Mouse (Mus musculus) midbrain, embryonic 13.5 days (tissue): ENCODE results near the gene Dnajc19. TPM values are rescaled to one million over a fixed set of nuclear protein-coding genes. Genes with fewer than 3 reads are reported as not detected.
A peak's percentile ranks its signal among the peaks of the same experiment; 100 is the strongest.

Experiments
- ATAC-seq: fragments of 200-750 bp; cut with Nextera tagmentation; 2 replicates; pipeline ENCODE4 v1.8.0; 2017; ENCODE audit warnings: mild to moderate bottlenecking, moderate TSS enrichment, moderate library complexity
- H3K27ac ChIP-seq: fragments of 300-500 bp; sonication (generic); 2 replicates; pipeline ENCODE4 v1.5.1; 2015; ENCODE audit warnings: inconsistent platforms, mild to moderate bottlenecking, moderate library complexity
- H3K27me3 ChIP-seq: fragments of 300-500 bp; sonication (generic); 2 replicates; pipeline ENCODE4 v1.6.1; 2015; ENCODE audit warnings: mild to moderate bottlenecking, inconsistent platforms
- H3K36me3 ChIP-seq: fragments of 300-500 bp; sonication (generic); 2 replicates; pipeline ENCODE4 v1.6.1; 2015; ENCODE audit warnings: mild to moderate bottlenecking, inconsistent platforms
- H3K4me1 ChIP-seq: fragments of 300-500 bp; sonication (generic); replicated peaks from 2 replicates; pipeline ENCODE4 v1.6.1; 2015; ENCODE audit warnings: inconsistent platforms
- H3K4me2 ChIP-seq: fragments of 300-500 bp; sonication (generic); replicated peaks from 2 replicates; pipeline ENCODE4 v1.6.1; 2015; ENCODE audit warnings: moderate library complexity, mild to moderate bottlenecking, inconsistent platforms
- H3K4me3 ChIP-seq: fragments of 300-500 bp; sonication (generic); replicated peaks from 2 replicates; pipeline ENCODE4 v1.5.1; 2015; ENCODE audit warnings: mild to moderate bottlenecking, inconsistent platforms
- H3K9ac ChIP-seq: fragments of 300-500 bp; sonication (generic); replicated peaks from 2 replicates; pipeline ENCODE4 v1.6.1; 2015; ENCODE audit warnings: mild to moderate bottlenecking, inconsistent platforms
- H3K9me3 ChIP-seq: fragments of 300-500 bp; sonication (generic); 2 replicates; pipeline ENCODE4 v1.6.1; 2016; ENCODE audit warnings: mild to moderate bottlenecking, inconsistent platforms
- WGBS: fragments of 180-500 bp; shearing (Covaris S2); methylation state at CpG from one replicate; pipeline ENCODE4 v1.1.7; 2015; 5-methylcytosine and 5-hydroxymethylcytosine counted together
- polyA plus RNA-seq: library from polyadenylated mRNA; unstranded; fragments of >200 nt; fragmentation: Nextera tagmentation; extraction: Ambion mirVana; gene quantifications from 2 replicates; pipeline ENCODE4 v1.2.1, GENCODE M21; 2015

Gene Dnajc19
- polyA plus RNA-seq, 1 experiment from 2014 or later: 132 TPM

- Histone ChIP-seq H3K27ac (no peak overlapping the region), H3K9ac (peak overlapping the region; percentile 98)
Measured at GRCm38 (mm10) chr3:34021259-34021828, 59.8 kb downstream of the Dnajc19 start.

GRCm38 (mm10) chr3:34020382-34021258 is 60.5 kb downstream of the Dnajc19 start:
- no peak; the same call in 1 of the 2 replicates for ATAC-seq
- WGBS: under 1% methylated on average over 50 of the region's 70 CpGs
- H3K9me3 ChIP-seq: no peaks in the 10 kb centered on the region
- H3K4me2 ChIP-seq: peak overlapping the region; percentile 80
- peak overlapping the region; percentile 98 for H3K9ac ChIP-seq
- peak overlapping the region; percentile 94 for H3K27ac ChIP-seq
- H3K27me3 ChIP-seq: no peaks in the 10 kb centered on the region
- H3K4me3 ChIP-seq: peak overlapping the region; percentile 97
- no peaks in the 10 kb centered on the region for H3K36me3 ChIP-seq
- H3K4me1 ChIP-seq: peaks cover 18% of the 10 kb centered on the region

More at GRCm38 (mm10) chr3:34021259-34021828, 59.8 kb downstream of the Dnajc19 start:
- Histone ChIP-seq H3K4me3 (peak overlapping the region; percentile 97), H3K9me3 (no peaks in the 10 kb centered on the region), H3K27me3 (no peaks in the 10 kb centered on the region), H3K4me1 (peaks cover 18% of the 10 kb centered on the region), H3K4me2 (peak overlapping the region; percentile 80), H3K36me3 (no peaks in the 10 kb centered on the region)
- 73% methylated on average over 4 of the region's 4 CpGs for WGBS
- no peak for ATAC-seq

GRCm38 (mm10) chr3:34019540-34020381 is 61.4 kb downstream of the Dnajc19 start, which contains the start of gene Fxr1:
Gene Fxr1 (plus strand): TSS chr3:34019943.
- H3K36me3 ChIP-seq: no peaks in the 10 kb centered on the region
- H3K27me3 ChIP-seq: no peaks in the 10 kb centered on the region
- under 1% methylated on average over 69 of the region's 97 CpGs for WGBS
- peaks cover 18% of the 10 kb centered on the region for H3K4me1 ChIP-seq
- H3K4me3 ChIP-seq: peak within 1 kb of the TSS; percentile 97
- peak within 1 kb of the TSS; percentile 80 for H3K4me2 ChIP-seq
- peak; percentile 98 for ATAC-seq
- peak within 1 kb of the TSS; percentile 94 for H3K27ac ChIP-seq
- peak within 1 kb of the TSS; percentile 98 for H3K9ac ChIP-seq
- H3K9me3 ChIP-seq: no peaks in the 10 kb centered on the region

- WGBS: 80% methylated on average over 6 of the region's 6 CpGs
Measured at GRCm38 (mm10) chr3:34008191-34008590, 72.9 kb downstream of the Dnajc19 start.

GRCm38 (mm10) chr3:34007611-34008010 is 73.5 kb downstream of the Dnajc19 start:
- Histone ChIP-seq H3K9ac (no peak overlapping the region), H3K27ac (no peak overlapping the region), H3K9me3 (no peaks in the 10 kb centered on the region), H3K4me3 (no peak overlapping the region), H3K27me3 (no peaks in the 10 kb centered on the region), H3K4me1 (no peaks in the 10 kb centered on the region), H3K36me3 (no peaks in the 10 kb centered on the region), H3K4me2 (no peak overlapping the region)
- WGBS: 51% methylated on average over 4 of the region's 4 CpGs
- ATAC-seq: no peak

More at GRCm38 (mm10) chr3:34008191-34008590, 72.9 kb downstream of the Dnajc19 start:
- Histone ChIP-seq H3K9me3 (no peaks in the 10 kb centered on the region), H3K4me1 (no peaks in the 10 kb centered on the region), H3K36me3 (no peaks in the 10 kb centered on the region), H3K27ac (no peak overlapping the region), H3K4me2 (no peak overlapping the region), H3K9ac (no peak overlapping the region), H3K27me3 (no peaks in the 10 kb centered on the region), H3K4me3 (no peak overlapping the region)
- no peak for ATAC-seq

GRCm38 (mm10) chr3:34006824-34007223 is 74.3 kb downstream of the Dnajc19 start:
- ATAC-seq: no peak
- WGBS: 73% methylated on average over 3 of the region's 3 CpGs
- no peak overlapping the region for H3K4me2 ChIP-seq
- H3K4me3 ChIP-seq: no peak overlapping the region
- no peaks in the 10 kb centered on the region for H3K27me3 ChIP-seq
- no peaks in the 10 kb centered on the region for H3K9me3 ChIP-seq
- H3K4me1 ChIP-seq: no peaks in the 10 kb centered on the region
- no peak overlapping the region for H3K27ac ChIP-seq
- no peaks in the 10 kb centered on the region for H3K36me3 ChIP-seq
- H3K9ac ChIP-seq: no peak overlapping the region

GRCm38 (mm10) chr3:34006301-34006700 is 74.8 kb downstream of the Dnajc19 start:
- Histone ChIP-seq H3K4me1 (no peaks in the 10 kb centered on the region), H3K9me3 (no peaks in the 10 kb centered on the region), H3K27ac (no peak overlapping the region), H3K9ac (no peak overlapping the region), H3K4me2 (no peak overlapping the region), H3K36me3 (no peaks in the 10 kb centered on the region), H3K4me3 (no peak overlapping the region), H3K27me3 (no peaks in the 10 kb centered on the region)
- WGBS: 40% methylated on average over 2 of the region's 2 CpGs
- no peak for ATAC-seq

Other genes starting within 250 kb of the Dnajc19 start
- gene Ccdc39, start 237.0 kb downstream of the Dnajc19 start, polyA plus RNA-seq: 13.7 and 14.1 TPM in 2 replicates
- 45.5 and 45.8 TPM in 2 replicates for gene Fxr1, start 61.4 kb downstream of the Dnajc19 start, polyA plus RNA-seq